Mouse (Mus musculus): ENCODE results near the gene Gdpd3.
"Not testable (repeated sequence)": the region's sequence is repeated elsewhere in the genome, so short reads cannot be mapped to it uniquely, and the experiment has no call there.

Gdpd3 gene

DNA sequence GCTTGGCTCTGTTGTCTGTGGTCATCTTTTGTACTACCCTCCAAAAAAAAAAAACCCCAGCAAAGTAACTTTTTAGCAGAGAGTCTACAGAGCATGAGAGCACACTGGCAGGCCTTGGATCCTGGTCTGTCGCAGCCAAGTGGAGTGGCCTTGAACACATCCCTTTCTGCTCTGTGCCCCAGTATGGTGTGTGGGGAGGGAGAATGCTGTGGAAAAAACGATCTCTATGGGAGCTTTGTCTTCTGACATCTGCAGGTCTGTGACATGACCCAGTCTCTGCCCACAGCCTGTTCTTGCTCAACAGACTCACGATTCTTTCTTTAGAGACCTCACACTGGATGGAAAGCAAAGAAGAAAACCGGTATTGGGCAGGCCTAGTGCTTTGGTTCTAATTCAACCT is 5.2 kb upstream of the Gdpd3 start:
- no peak for DNase-seq (ENCODE audit: low spot score)

DNA sequence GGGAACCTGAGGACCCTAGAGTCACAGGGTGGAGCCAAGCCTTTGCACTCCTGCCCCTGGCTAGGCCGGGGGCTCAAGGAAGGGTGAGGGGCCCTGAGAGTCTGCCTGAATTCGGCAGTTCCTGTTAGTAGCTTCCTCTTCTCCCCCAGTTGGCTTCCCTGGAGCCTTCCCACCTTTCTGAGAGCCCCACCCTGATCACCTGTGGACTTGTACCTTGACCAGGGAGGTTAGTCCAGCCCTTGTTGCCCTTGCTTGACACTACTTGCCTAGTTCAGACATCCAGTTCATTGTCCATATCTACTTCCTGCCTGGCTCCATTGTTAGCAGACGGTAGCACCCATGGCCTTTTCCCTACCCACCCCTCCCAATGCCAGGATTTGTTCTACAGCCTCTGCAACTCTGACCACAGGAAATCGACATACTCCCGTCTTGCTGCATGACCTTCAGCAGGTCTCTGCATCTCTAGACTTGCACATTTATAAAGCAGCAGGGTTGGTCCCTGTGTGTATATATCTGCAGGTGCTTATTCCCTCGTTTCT is 4.5 kb upstream of the Gdpd3 start:
- DNase-seq (ENCODE audit: low spot score): no peak

DNA sequence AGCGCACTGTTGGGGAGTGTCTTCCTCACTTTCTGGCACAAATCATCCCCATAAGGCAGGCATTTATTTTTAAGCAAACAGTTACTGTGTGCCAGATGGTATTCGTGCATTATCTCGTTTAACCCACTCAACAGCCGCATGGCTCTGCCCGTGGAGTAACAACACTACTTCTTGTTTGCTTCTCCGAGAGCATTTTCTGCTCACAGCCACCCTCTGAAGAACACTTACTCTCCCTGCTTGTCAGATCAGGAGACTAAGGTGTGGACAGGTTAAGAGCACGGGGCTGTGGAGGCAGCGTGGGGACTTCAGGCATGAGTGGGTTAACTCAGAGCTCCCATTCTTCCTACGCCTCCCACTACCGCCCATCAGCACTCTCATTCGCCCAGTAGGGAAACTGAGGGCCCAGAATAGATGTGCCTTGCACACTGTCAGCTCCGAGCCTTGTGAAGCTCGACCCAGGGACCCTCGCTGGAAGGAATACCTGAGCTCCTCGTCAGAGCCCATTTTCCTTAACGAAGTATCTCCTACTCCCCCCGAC is 3.6 kb upstream of the Gdpd3 start:
- no peak for DNase-seq (ENCODE audit: low spot score)

DNA sequence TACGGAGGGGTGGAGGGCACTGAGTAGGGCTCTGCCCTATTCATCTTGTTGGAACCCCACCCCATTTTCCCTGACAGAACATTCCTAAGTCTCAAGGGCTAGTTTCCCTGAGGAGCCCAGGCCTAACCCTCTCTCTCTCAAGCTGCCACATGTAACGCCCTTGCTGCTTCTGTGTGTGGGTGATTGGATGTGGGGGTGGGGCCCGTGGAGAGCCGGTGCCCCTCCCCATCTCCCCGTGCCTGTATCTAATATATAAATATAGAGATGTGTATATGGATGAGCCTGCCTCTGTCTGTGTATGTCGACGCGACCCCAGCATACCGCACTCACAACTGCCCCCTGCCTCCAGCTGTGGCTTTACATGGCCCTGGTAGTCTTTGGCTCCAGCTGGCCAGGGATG is 594 bp upstream of the Gdpd3 start:
- no peak for DNase-seq (ENCODE audit: low spot score)

DNA sequence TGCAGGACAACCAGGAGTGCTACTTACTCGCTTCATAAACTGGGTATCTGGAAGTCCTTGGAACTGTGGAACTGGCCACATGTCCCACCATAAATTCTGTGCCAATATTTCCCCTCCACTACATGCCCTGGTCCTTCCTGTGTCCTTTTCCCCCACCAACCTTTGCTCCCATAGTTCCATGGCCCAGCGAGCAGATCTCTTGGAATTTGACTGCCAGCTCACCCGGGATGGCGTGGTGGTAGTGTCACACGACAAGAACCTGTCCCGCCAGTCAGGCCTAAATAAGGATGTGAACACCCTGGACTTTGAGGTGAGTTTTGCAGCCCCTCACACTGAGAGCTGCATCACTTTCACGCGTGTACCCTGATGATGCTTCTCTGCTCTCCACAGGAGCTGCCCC is 867 bp downstream of the Gdpd3 start:
- no peak for DNase-seq (ENCODE audit: low spot score)

DNA sequence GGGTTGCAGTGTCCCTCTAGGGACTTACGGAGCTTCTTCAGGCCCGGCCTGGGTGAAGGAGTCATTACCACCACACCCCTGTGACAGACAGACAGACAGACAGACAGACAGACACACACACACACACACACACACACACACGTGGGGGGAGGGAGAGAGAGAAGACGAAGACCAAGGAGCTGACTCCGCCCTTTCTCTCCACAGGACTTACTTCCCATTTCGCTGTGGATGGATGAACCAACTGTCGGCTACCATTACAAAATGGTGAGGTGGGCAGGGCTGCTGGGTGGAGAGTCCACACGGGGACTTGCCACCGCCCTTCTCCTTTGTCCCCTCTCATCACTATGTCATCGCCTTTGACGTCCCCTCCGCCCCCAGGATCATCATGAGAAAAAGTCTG is 4.7 kb downstream of the Gdpd3 start:
- no peak for DNase-seq (ENCODE audit: low spot score)

DNA sequence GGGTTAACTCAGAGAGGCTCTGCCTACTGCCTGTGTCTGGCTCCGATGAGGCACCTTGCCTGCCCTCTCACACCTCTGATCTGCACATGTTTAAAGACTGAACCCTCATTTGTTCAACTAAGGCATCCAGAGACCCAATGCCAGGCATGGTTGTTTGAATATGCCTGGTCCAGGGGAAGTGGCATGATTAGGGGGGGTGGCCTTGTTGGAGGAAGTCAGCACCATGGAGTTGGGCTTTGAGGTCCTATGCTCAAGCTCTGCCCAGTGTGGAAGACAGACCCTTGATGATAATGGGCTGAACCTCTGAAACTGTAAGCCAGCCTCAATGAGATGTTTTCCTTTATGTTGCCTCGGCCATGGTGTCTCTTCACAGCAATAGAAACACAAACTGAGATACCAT is 7.2 kb downstream of the Gdpd3 start:
- no peak for DNase-seq (ENCODE audit: low spot score)

DNA sequence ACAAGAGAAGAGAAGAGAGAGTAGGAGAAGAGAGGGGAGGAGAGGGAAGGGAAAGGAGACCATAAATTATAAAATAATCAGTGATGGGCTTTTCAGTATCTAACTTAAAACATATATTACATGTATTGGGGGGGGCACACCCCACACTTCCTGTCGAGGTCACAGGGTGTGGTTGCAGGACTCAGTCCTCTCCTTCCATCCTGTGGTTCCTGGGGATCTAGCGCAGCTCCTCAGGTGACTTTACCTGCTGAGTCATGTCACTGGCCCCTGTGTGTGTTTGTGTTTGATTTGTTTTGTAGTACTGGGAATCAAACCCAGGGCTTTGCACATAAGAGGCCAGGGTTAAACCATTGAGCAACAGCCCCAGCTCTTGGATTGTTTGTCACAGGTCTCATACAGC is 8.3 kb downstream of the Gdpd3 start:
- DNase-seq (ENCODE audit: low spot score): no peak

DNA sequence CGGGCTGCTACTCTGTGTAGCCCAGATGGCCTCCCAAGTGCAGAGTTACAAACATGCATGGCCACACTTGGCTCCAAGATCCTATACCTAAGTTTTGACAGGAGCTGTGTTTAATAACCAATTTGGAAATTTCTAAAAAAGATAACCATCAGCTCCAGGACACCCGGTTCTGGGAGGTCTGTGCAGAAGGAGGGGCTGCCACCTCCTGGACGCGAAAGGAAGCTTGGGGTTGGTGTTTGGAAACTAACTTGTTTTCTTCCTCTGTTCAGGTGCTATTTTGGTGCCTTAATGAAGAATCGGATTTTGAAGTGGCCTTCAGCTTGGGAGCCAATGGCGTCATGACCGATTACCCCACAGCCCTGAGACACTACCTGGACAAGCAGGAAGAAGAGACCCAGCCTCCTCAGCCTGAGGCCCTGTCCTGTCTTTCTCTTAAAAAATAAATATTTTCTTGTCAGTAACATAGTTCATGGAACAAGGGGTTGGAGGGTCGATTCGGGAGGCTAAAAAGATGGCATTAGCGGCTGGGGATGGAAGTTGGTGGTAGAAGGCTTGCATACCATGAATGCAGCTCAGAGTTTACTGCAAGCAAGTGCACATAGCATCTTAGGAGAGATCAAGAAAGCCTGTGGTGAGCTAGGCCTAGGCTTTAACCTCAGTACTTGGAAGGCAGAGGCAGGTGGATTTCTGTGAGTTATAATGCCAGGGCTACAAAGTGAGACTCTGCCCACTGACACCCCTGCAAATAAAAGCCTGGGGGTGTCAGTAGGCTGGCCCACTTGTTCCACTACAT is 9.2 kb downstream of the Gdpd3 start:
- no peak for DNase-seq (ENCODE audit: low spot score)

DNA sequence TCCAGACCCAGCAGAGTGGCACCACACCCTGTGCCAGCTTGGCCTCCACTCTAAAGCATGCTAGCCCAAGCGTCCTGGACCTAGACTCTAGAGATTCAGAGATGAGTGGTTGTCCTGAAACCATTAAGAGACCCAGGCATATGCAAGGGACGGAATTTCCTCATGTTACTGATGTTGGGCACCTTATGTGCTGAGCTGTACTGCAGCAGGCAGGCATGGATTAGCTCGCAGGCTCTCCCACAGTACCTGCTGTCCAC is 9.8 kb downstream of the Gdpd3 start:
- DNase-seq (ENCODE audit: low spot score): no peak

DNA sequence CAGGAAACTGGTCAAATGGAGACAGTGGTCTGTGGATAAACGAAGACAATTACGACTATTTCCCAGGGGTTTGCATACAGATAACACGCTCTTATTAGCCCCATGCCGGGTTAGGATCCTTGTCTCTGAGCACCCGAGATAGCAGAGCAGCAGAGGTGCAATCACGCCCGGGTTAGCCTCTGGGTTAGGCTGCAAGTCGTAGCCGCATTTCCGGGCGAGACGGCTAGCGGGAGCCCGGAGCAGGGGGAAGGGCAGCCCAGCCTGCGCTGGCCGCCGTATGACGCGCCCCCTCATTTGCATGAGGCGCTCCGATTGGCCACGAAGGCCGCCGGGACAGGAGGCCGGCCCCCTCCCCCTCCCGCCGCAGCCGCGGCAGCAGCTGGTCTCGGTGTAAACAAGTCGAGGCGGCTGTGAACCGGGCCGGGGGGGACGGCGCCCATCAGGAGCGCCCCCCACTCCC is 10.5 kb downstream of the Gdpd3 start, which contains the start of gene Ypel3:
Ypel3 (plus strand) TSS at position 358 of the 460 bp plus-strand sequence.
- DNase-seq (ENCODE audit: low spot score): peak; percentile 96

DNA sequence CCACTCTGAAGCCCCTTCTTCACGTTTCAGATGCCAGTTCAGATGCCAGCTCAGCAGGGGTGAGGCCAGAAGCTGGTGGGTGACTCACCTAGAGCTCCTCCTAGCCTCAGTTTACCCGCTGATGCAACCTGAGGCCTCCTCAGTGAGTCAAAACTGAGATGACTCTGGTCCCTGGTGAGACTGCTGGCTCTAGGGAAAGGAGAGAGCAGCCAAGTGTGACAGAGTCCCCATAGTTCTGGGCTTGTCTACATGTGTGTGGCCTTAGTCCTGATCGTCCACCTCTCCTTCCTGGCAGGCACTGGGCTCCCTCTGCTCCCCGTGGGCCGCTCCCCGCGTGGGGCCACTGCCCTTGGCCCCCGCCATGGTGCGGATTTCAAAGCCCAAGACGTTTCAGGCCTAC is 11.3 kb downstream of the Gdpd3 start:
- no peak for DNase-seq (ENCODE audit: low spot score)

DNA sequence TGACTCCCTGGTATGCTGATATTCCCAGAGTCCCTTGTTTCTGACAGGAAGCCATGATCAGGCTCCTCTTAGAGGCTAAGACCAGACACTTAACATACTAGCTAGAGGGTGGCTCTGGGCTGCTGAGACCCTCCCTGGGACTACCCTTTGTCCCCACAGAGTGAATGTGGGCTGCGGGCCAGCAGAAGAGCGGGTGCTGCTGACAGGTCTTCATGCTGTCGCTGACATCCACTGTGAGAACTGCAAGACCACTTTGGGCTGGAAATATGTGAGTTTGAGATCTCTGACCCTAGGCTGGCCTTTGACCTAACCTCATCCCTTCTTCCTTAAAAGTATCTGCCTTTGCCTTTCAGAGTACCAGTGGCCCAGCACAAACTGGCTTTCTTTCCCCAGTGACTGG is 12.0 kb downstream of the Gdpd3 start:
- DNase-seq (ENCODE audit: low spot score): no peak

DNA sequence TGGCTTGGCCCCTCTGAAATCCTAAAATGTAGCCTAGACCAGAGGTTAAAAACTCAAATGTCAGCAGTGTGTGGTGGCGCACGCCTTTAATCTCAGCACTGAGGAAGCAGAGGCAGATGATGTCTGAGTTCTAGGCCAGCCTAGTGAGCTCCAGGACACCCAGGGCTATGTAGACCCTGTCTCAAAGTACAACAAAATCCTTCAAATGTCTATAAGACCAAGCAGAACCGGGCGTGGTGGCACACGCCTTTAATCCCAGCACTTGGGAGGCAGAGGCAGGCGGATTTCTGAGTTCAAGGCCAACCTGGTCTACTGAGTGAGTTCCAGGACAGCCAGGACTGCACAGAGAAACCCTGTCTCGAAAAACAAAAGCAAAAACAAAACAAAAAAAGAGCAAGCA is 13.0 kb downstream of the Gdpd3 start:
- DNase-seq (ENCODE audit: low spot score): not testable (repeated sequence)

DNA sequence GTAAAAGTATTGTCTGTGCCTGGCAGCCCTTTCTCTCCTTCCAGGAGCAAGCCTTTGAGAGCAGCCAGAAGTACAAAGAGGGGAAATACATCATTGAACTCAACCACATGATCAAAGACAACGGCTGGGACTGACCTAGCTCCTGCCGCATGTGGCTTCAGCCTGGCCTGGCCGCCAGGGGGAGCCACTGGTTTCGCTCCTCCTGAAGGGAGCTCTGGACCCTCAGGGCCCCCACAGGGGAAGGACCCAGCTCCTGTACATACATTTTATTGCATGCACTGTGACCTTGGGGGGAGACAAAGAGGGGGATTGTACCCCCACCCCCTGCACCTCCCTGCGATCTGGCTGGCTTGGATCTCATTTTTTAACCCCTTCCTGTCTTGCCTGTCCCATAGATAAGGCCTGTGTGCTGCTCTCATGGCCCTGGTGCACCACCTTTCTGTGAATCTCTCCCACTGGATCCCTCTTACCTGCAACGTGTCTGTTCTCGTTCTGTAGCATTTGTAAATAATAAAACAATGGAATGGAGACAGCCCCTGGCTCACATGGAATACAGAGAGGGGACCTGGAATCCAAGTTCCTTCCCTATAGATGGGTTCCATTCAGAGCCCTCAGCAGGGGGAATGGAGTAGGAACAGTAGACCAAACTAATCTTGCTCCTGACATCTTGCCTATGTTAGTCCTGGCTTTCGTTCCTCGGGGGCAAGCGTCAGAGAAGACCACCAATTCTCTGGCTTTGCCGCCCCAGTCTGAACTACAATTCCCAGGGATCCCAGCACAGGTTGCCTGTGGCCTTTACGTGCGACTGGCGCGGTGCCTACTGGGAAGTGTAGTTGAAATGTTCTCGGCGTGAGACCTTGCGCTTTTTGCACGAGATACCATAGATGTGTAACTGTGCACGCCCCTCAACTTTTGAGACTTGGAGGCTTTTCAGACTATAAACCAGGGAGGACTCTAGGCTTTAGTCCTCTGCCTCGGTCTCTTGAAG is 14.1 kb downstream of the Gdpd3 start:
- peak; percentile 87 for DNase-seq (ENCODE audit: low spot score)

DNA sequence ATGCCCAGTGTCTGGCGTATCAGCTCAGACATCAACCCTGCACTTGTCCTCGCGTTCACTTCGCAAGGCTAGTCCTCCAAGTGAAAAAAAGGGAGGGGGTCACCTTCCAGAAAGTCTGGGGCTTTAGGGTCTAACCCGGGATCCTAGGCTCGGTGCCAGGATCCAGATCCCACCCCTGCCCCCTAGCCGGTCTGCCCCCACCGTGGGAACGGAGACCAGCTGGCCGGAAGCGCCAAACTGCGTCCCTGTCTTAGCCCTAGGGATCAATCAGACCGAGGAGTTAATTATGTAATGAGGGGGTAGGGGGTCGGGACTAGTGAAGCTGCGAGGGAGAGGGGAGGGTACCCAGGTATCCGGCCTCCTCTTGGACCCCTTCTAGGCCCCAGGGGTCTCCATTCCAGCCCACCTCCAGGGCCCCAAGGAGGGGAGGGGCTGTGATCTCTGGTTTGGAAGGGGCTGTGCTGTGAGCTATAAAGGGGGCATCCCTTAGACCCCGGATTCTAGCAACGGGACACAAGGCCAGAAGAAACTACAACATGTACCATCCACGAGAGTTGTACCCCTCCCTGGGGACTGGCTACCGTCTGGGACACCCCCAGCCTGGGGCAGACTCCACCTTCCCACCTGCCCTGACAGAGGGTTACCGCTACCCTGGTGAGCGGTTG is 15.0 kb downstream of the Gdpd3 start, which contains the start of gene Tbx6:
Tbx6 (plus strand) TSS at position 513 of the 665 bp plus-strand sequence.
- no peak for DNase-seq (ENCODE audit: low spot score)

DNA sequence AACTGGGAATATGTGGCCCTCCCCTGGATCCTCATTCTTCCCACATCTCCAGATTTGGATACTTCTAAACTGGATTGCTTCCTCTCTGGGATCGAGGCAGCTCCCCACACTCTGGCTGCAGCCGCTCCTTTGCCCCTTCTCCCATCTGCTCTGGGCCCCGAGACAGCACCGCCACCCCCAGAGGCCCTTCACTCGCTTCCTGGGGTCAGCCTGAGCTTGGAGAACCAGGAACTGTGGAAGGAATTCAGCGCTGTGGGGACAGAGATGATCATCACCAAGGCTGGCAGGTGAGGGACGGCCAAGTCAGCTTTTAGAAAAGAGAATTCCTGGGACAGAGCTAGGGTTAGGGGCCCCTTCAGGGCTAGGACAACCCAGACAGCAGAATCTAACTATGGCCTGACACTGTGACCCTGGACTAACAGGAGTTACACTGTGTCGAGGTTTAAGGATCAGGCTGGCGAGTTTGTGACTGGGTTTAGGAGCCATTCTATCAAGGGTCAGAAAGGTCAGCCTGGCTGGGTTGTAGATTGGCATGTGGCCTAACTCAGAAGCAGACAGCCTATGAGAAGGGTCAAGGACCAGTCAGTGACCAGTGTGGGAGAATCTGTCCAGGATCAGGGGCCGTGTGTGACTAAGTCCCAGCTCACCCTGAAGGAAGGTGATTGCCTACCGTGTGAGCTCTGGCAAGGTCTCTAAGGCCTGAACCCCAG is 15.7 kb downstream of the Gdpd3 start:
- DNase-seq (ENCODE audit: low spot score): no peak

DNA sequence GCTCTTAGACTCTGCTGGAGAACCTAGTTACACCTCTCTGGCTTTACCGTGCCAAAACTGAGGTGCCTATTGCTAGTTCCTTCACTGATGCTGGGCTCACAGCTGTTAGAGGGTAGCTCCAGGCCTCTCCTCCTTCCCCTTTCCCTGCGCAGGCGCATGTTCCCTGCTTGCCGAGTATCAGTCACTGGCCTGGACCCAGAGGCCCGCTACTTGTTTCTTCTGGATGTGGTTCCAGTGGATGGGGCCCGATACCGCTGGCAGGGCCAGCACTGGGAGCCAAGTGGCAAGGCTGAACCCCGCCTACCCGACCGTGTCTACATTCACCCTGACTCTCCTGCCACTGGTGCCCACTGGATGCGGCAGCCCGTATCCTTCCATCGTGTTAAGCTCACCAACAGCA is 16.6 kb downstream of the Gdpd3 start:
- no peak for DNase-seq (ENCODE audit: low spot score)

DNA sequence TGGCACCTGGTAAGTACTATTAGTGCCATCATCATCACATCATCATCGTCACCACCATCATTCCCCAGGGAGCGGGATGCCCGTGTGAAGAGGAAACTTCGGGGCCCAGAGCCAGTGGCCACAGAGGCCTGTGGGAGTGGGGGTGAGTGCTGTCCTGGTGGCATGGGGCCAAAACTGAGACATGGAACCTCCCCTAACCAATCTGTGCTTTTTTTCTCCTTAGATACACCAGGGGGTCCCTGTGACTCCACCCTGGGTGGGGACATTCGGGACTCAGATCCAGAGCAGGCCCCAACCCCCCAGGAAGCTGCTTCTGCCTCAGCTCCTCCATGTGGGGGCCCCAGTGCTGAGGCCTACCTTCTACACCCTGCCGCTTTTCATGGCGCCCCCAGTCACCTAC is 18.3 kb downstream of the Gdpd3 start:
- no peak for DNase-seq (ENCODE audit: low spot score)

DNA sequence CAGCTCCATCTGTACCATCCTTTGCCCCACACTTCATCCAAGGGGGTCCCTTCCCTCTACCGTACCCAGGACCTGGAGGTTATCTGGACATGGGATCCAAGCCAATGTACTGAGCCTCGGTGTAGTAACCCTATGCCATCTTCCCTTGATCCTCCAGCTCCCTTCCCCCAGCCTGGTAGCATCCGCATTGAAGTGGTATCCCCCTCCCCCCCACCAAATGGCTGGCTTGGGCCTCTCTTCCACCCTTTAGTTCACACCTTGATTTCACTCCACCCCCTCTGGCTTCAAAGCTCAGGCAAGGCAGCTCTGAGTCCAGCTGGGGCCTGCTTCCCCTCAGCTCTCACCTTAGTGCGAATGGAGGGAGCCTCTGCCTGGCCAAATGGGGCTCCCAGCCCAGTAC is 18.9 kb downstream of the Gdpd3 start:
- DNase-seq (ENCODE audit: low spot score): no peak

DNA sequence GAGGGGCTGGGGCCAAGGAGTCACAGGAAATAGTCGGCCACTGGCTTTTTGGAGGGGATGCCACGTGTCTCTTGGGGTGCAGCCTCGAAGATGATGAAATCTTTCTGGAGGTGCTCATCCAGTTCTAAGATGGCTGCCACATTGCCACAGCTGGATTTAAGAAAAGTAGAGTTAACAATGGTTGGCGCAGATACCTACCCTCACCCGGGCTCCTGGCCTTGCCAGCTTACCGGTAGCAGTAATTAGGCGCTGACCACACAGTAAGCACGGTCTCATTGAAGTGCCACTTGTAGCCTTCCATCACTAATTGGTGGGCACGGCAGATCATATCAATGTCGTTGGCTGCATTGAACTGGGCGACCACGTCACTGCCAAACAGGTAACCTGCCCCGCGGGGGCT is 20.0 kb downstream of the Gdpd3 start:
- no peak for DNase-seq (ENCODE audit: low spot score)
